Mouse (Mus musculus) MEL (cell line): ENCODE measurements at regions not wholly inside any gene's neighbourhood (a gene's known extent, or its start where the extent isn't known, plus 50 kb on each side); places are given as distances from the start of the nearest gene placed in this dataset.

Source experiments
- CTCF ChIP-seq, 3 experiments: IDR thresholded peaks in 2 of 3; conservative IDR thresholded peaks in 1 of 3; 2 replicates each; pipeline ENCODE4 v1.5.1; 2011 to 2012; ENCODE audit warnings: low read length in 3 of 3, low read depth in 2 of 3, mild to moderate bottlenecking in 2 of 3, improper control_type of control experiment in 1 of 3, inconsistent platforms in 1 of 3, mixed read lengths in 1 of 3, moderate library complexity in 1 of 3; ENCODE audit not compliant: control insufficient read depth in 1 of 3, insufficient read depth in 1 of 3, poor library complexity in 1 of 3, severe bottlenecking in 1 of 3
- EP300 ChIP-seq, 2 experiments: IDR thresholded peaks; 2 replicates each; pipeline ENCODE4 v1.6.1; 2011; ENCODE audit warnings: improper control_type of control experiment in 2 of 2, low read length in 2 of 2, low read depth in 1 of 2, mild to moderate bottlenecking in 1 of 2
- GATA1 ChIP-seq: IDR thresholded peaks from 2 replicates; pipeline ENCODE4 v1.6.1; 2011; ENCODE audit warnings: low read depth, low read length, improper control_type of control experiment
- MAX ChIP-seq: IDR thresholded peaks from 2 replicates; pipeline ENCODE4 v1.6.1; 2011; ENCODE audit warnings: low read length, improper control_type of control experiment
- MEF2A ChIP-seq: IDR thresholded peaks from 2 replicates; pipeline ENCODE4 v1.6.1; 2014; ENCODE audit warnings: low read depth, mild to moderate bottlenecking, inconsistent platforms, low read length, improper control_type of control experiment; ENCODE audit not compliant: poor library complexity, insufficient replicate concordance, severe bottlenecking; ENCODE audit errors: extremely low read depth
- NRF1 ChIP-seq: IDR thresholded peaks from 2 replicates; pipeline ENCODE4 v1.6.1; 2014; ENCODE audit warnings: low read depth, mild to moderate bottlenecking, inconsistent platforms, low read length, improper control_type of control experiment, moderate library complexity; ENCODE audit not compliant: poor library complexity, insufficient read depth, severe bottlenecking
- POLR2A ChIP-seq, 2 experiments: IDR thresholded peaks; 2 replicates each; pipeline ENCODE4 v1.6.1; 2011 to 2012; ENCODE audit warnings: low read length in 2 of 2, mild to moderate bottlenecking in 2 of 2, control low read depth in 1 of 2, improper control_type of control experiment in 1 of 2, low read depth in 1 of 2, moderate library complexity in 1 of 2; ENCODE audit not compliant: control insufficient read depth in 1 of 2, insufficient read depth in 1 of 2, poor library complexity in 1 of 2
- RCOR1 ChIP-seq: IDR thresholded peaks from 2 replicates; pipeline ENCODE4 v1.6.1; 2012; ENCODE audit warnings: low read depth, mild to moderate bottlenecking, inconsistent platforms, low read length, improper control_type of control experiment
- SMC3 ChIP-seq: IDR thresholded peaks from 2 replicates; pipeline ENCODE4 v1.6.1; 2011; ENCODE audit warnings: low read depth, low read length, improper control_type of control experiment
- TAL1 ChIP-seq: IDR thresholded peaks from 2 replicates; pipeline ENCODE4 v1.6.1; 2012; ENCODE audit warnings: mild to moderate bottlenecking, inconsistent platforms, low read length, moderate library complexity, mixed read lengths
- TCF12 ChIP-seq: IDR thresholded peaks from 2 replicates; pipeline ENCODE4 v1.6.1; 2014; ENCODE audit warnings: low read depth, mild to moderate bottlenecking, inconsistent platforms, low read length, improper control_type of control experiment, moderate library complexity
- USF1 ChIP-seq: IDR thresholded peaks from 2 replicates; pipeline ENCODE4 v1.6.1; 2014; ENCODE audit warnings: low read depth, mild to moderate bottlenecking, inconsistent platforms, low read length, improper control_type of control experiment, moderate library complexity
- ZC3H11A ChIP-seq: IDR thresholded peaks from 2 replicates; pipeline ENCODE4 v1.6.1; 2012; ENCODE audit warnings: low read depth, mild to moderate bottlenecking, inconsistent platforms, low read length, improper control_type of control experiment

GRCm38 (mm10) chr12:8401376-8401775, 88.1 kb downstream of the Hs1bp3 start:
- TF ChIP-seq CTCF (IDR thresholded peaks at IDR 0.05 in 2 of 3, conservative IDR thresholded peaks at IDR 0.05 in 1 of 3; ENCODE audit: control insufficient read depth in 1 of 3, insufficient read depth in 1 of 3, low read depth in 2 of 3, low read length in 3 of 3, poor library complexity in 1 of 3, severe bottlenecking in 1 of 3) = no peak
- no peak for TF ChIP-seq POLR2A (IDR thresholded peaks at IDR 0.05; ENCODE audit: control insufficient read depth in 1 of 2, insufficient read depth in 1 of 2, low read depth in 1 of 2, low read length in 2 of 2, poor library complexity in 1 of 2)
- no peak for TF ChIP-seq ZC3H11A
- TF ChIP-seq MEF2A = no peak
- no peak for TF ChIP-seq GATA1
- TF ChIP-seq EP300 (IDR thresholded peaks at IDR 0.05; ENCODE audit: low read depth in 1 of 2, low read length in 2 of 2) = no peak
- TF ChIP-seq SMC3 = no peak
- TF ChIP-seq TAL1 = no peak
- TF ChIP-seq NRF1 = no peak
- no peak for TF ChIP-seq MAX
- no peak for TF ChIP-seq TCF12
- TF ChIP-seq RCOR1 = no peak
- TF ChIP-seq USF1 = no peak
